Mouse (Mus musculus): ENCODE measurements around the gene Mex3d. TPM values are rescaled to one million over a fixed set of nuclear protein-coding genes. Genes with fewer than 3 reads are reported as not detected.

Gene Mex3d
- polyA plus RNA-seq, 1 experiment from 2014 or later: 7.7 TPM

DNA sequence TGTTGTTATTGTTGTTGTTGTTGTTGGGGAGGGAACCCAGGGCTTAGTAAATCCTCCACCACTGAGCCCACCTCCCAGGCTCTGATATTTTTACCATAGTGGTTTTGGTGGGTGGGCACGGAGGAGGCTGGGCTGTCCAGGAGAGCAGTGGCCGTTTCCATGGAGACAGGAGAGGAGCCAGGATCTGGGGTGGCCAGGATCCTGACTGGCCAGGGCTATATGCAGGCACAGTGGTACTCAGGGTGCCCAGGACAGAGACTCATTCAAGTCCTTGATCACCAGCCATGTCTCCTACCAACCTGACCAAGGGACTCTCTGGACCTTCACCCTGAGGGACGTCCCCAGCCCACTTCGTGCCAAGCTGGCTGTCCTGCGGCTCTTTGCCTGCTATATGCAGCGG lies 23.7 kb downstream of the Mex3d start:
- 32% methylated on average over 6 of the region's 6 CpGs for WGBS
- H3K27me3 ChIP-seq (ENCODE audit: control insufficient read depth, insufficient read depth, low read length): 0 out of 2 replicates have a peak, but pooled peaks cover under 1% of the 10 kb centered on the region

DNA sequence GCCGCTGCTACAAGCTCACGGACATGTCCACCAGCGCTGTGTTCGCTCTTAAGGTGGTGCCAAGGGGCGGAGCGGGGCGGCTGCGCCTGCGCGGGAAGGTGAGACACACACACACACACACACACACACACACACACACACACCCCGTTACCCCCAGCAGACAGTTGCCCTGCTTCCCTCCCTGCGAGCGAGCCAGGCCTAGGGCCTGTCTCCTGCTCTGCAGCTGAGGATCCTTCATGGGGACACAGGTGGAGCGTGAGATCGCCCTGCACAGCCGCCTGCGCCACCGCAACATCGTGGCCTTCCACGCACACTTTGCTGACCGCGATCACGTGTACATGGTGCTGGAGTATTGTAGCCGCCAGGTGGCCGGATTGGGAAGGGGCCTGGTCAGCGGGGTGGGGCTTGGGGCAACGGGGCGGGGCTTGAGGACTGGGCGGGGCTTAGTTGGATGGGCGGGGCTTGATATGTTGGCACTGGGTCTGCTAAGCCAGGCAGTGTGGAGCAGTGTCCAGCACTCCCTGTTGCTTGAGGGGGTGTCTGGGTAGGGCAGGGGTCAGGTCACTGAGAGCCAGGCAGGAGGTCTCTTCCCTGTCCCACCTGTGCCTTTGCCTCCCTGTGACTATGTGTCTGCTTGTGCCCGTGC lies 29.3 kb downstream of the Mex3d start:
- peaks cover 9% of the 10 kb centered on the region; the same call in 1 of the 2 replicates for H3K4me1 ChIP-seq (ENCODE audit: control insufficient read depth, insufficient read depth, low read length)
- 0 out of 2 replicates have a peak overlapping the region, but pooled peaks have one; percentile 12 for H3K4me3 ChIP-seq (ENCODE audit: low read depth, low read length)
- no peak overlapping the region for H3K9ac ChIP-seq (replicated peaks; ENCODE audit: low read depth, low read length)
- H3K27ac ChIP-seq (ENCODE audit: low read length): no peak overlapping the region
- peaks cover 40% of the 10 kb centered on the region for H3K27me3 ChIP-seq (ENCODE audit: control insufficient read depth, insufficient read depth, low read length)
- 6% methylated on average over 31 of the region's 31 CpGs for WGBS
- no peaks in the 10 kb centered on the region for H3K9me3 ChIP-seq (ENCODE audit: control insufficient read depth, low read depth, low read length)
- ATAC-seq (ENCODE audit: insufficient number of reproducible peaks, insufficient read depth, low FRiP score, low read depth): peak; percentile 26
- peak overlapping the region; percentile 35 for H3K4me2 ChIP-seq (replicated peaks; ENCODE audit: low read depth, low read length)
- H3K36me3 ChIP-seq (ENCODE audit: control insufficient read depth, insufficient read depth, low read length): no peaks in the 10 kb centered on the region

More for the DNA sequence above, 23.7 kb downstream of the Mex3d start:
- Histone ChIP-seq H3K4me2 (replicated peaks; ENCODE audit: low read depth, low read length) (no peak overlapping the region), H3K4me1 (ENCODE audit: control insufficient read depth, insufficient read depth, low read length) (no peaks in the 10 kb centered on the region), H3K27ac (ENCODE audit: low read length) (no peak overlapping the region), H3K9me3 (ENCODE audit: control insufficient read depth, low read depth, low read length) (no peaks in the 10 kb centered on the region), H3K36me3 (ENCODE audit: control insufficient read depth, insufficient read depth, low read length) (no peaks in the 10 kb centered on the region), H3K9ac (replicated peaks; ENCODE audit: low read depth, low read length) (no peak overlapping the region), H3K4me3 (ENCODE audit: low read depth, low read length) (no peak overlapping the region)
- no peak for ATAC-seq (ENCODE audit: insufficient number of reproducible peaks, insufficient read depth, low FRiP score, low read depth)

DNA sequence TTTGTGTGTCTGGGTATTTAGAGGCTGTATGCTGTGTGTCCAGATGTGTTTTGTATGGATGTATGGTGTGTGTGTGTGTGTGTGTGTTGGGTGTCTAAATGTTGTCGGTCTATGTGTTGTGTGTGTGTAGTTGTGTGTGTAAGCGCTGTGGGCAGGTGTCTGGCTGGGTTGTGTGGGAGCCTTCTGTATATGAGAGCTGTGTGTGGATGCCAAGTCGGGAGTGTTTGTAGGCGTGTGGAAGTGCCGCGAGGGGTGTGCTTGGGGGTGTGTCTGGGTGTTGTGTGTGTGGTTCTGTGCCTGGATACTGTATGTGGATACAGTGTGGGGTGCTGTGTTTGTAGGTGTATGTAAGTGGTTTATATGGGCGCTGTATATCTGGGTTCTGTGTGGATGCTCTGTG lies 30.1 kb downstream of the Mex3d start:
- Histone ChIP-seq H3K4me2 (replicated peaks; ENCODE audit: low read depth, low read length) (peak overlapping the region; percentile 35), H3K9ac (replicated peaks; ENCODE audit: low read depth, low read length) (no peak overlapping the region), H3K9me3 (ENCODE audit: control insufficient read depth, low read depth, low read length) (no peaks in the 10 kb centered on the region), H3K4me3 (ENCODE audit: low read depth, low read length) (peak overlapping the region; percentile 12; the same call in 1 of the 2 replicates), H3K36me3 (ENCODE audit: control insufficient read depth, insufficient read depth, low read length) (no peaks in the 10 kb centered on the region), H3K27me3 (ENCODE audit: control insufficient read depth, insufficient read depth, low read length) (peaks cover 47% of the 10 kb centered on the region), H3K4me1 (ENCODE audit: control insufficient read depth, insufficient read depth, low read length) (peaks cover 9% of the 10 kb centered on the region; the same call in 1 of the 2 replicates), H3K27ac (ENCODE audit: low read length) (no peak overlapping the region)
- 0 out of 2 replicates have a peak, but pooled peaks have one; percentile 3 for ATAC-seq (ENCODE audit: insufficient number of reproducible peaks, insufficient read depth, low FRiP score, low read depth)
- 30% methylated on average over 7 of the region's 7 CpGs for WGBS

DNA sequence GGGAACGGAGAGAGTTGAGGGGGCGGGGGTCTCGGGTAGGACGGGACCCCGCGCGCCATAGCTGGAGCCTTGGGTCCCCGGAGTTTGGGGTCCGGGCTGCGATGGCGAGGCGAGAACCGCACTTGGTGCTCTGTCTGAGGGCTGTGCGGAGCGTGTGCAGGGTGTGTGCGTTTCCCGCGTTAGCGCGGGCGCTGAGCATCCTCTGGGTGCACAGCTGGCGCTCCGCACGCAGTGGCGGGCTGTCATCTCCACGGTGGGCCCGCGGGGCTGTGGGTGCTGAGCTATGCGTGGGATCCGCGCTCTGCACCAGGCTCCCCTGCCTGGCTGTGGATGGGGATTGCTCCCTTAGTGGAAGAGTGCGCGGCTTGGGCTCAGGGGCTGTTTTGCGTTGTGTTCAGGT lies 30.7 kb downstream of the Mex3d start:
- Histone ChIP-seq H3K4me3 (ENCODE audit: low read depth, low read length) (peak overlapping the region; percentile 31), H3K9ac (replicated peaks; ENCODE audit: low read depth, low read length) (no peak overlapping the region), H3K36me3 (ENCODE audit: control insufficient read depth, insufficient read depth, low read length) (no peaks in the 10 kb centered on the region), H3K4me2 (replicated peaks; ENCODE audit: low read depth, low read length) (peak overlapping the region; percentile 47), H3K9me3 (ENCODE audit: control insufficient read depth, low read depth, low read length) (no peaks in the 10 kb centered on the region), H3K27ac (ENCODE audit: low read length) (no peak overlapping the region), H3K27me3 (ENCODE audit: control insufficient read depth, insufficient read depth, low read length) (peaks cover 48% of the 10 kb centered on the region), H3K4me1 (ENCODE audit: control insufficient read depth, insufficient read depth, low read length) (peaks cover 9% of the 10 kb centered on the region; the same call in 1 of the 2 replicates)
- no peak for ATAC-seq (ENCODE audit: insufficient number of reproducible peaks, insufficient read depth, low FRiP score, low read depth)
- WGBS: 3% methylated on average over 34 of the region's 34 CpGs

DNA sequence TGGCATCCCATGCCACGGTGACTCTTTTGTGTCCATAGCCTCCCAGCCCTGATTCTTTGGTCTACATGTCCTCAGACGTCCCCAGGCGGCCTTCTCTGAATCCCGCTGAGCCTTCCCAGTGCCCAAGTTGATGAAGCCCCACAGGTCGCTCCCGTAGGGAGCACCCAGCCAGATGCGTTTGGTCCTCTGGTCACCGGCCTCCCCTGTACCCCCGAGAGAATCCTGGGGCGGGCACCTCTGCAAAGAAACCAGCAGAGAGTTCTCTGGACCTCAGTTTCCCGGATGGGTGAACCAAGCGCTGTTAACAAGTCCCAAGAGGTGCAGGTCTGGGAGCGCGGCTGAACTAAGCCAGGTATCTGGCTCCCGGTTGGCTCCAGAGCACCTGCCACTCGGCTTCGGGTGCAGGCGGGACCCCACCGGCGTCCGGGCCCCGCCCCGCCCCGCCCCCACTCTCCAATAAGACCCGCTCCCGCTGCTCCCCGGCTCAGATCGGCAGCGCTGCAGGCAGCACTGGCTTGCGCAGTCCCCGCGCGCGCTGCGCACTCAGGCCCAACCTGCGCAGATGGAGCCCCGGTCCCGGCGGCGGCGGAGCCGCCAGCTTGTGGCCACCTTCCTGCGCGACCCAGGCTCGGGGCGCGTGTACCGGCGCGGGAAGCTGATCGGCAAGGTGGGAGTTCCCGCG lies 31.3 kb downstream of the Mex3d start, which contains the start of gene Plk5:
Gene Plk5 (plus strand): TSS at position 459 of the 682 bp plus-strand sequence.
- H3K27me3 ChIP-seq (ENCODE audit: control insufficient read depth, insufficient read depth, low read length): peaks cover 48% of the 10 kb centered on the region
- peak within 1 kb of the TSS; percentile 47 for H3K4me2 ChIP-seq (replicated peaks; ENCODE audit: low read depth, low read length)
- H3K27ac ChIP-seq (ENCODE audit: low read length): no peak within 1 kb of the TSS
- H3K9ac ChIP-seq (replicated peaks; ENCODE audit: low read depth, low read length): no peak within 1 kb of the TSS
- ATAC-seq (ENCODE audit: insufficient number of reproducible peaks, insufficient read depth, low FRiP score, low read depth): no peak
- peaks cover 9% of the 10 kb centered on the region; the same call in 1 of the 2 replicates for H3K4me1 ChIP-seq (ENCODE audit: control insufficient read depth, insufficient read depth, low read length)
- H3K9me3 ChIP-seq (ENCODE audit: control insufficient read depth, low read depth, low read length): no peaks in the 10 kb centered on the region
- H3K36me3 ChIP-seq (ENCODE audit: control insufficient read depth, insufficient read depth, low read length): no peaks in the 10 kb centered on the region
- WGBS: 1% methylated on average over 51 of the region's 53 CpGs
- peak within 1 kb of the TSS; percentile 31 for H3K4me3 ChIP-seq (ENCODE audit: low read depth, low read length)

DNA sequence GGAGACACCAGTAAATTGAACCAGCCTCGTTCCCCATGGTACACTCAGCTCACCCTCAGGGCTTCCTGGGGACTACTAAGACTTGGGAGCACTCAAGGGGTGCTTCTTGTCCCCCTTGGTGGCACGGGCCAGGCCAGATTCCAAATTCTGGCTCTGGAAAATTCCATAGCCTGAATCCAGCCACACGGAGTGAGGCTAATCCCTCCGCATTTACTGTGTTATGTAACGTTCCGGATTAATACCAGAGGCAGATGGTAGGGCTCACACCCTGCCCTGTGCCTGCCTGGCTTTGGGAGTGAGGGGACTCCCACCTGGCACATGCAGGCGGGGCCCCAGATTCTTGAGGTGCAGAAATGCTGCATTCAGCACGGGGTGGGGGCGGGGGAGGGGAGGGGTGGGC lies 32.0 kb downstream of the Mex3d start:
- H3K27me3 ChIP-seq (ENCODE audit: control insufficient read depth, insufficient read depth, low read length): peaks cover 48% of the 10 kb centered on the region
- no peak for ATAC-seq (ENCODE audit: insufficient number of reproducible peaks, insufficient read depth, low FRiP score, low read depth)
- H3K36me3 ChIP-seq (ENCODE audit: control insufficient read depth, insufficient read depth, low read length): no peaks in the 10 kb centered on the region
- no peak overlapping the region for H3K4me2 ChIP-seq (replicated peaks; ENCODE audit: low read depth, low read length)
- no peak overlapping the region for H3K9ac ChIP-seq (replicated peaks; ENCODE audit: low read depth, low read length)
- H3K4me3 ChIP-seq (ENCODE audit: low read depth, low read length): no peak overlapping the region
- H3K4me1 ChIP-seq (ENCODE audit: control insufficient read depth, insufficient read depth, low read length): peaks cover 9% of the 10 kb centered on the region; the same call in 1 of the 2 replicates
- no peak overlapping the region for H3K27ac ChIP-seq (ENCODE audit: low read length)
- no peaks in the 10 kb centered on the region for H3K9me3 ChIP-seq (ENCODE audit: control insufficient read depth, low read depth, low read length)
- WGBS: 12% methylated on average over 9 of the region's 9 CpGs

DNA sequence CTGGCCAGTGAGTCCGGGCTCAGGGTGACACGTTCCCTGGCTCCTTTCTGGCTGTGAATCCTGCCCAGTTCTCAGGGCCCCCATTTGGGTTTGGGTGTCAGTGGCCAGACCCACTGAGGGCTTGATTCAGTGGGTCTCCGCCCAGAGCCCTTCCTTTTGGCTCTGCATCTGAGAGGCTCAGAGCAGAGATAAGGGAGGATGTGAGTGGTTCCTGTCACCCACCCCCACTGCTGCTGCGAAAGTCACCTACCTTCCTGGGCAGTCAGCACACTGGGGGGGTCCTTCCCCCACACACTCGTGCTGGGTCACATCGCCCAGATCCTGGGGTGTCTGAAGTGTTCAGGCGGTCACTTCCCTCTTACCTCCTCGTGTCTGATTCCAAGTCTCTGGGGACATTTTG lies 34.7 kb downstream of the Mex3d start:
- no peak for ATAC-seq (ENCODE audit: insufficient number of reproducible peaks, insufficient read depth, low FRiP score, low read depth)
- 61% methylated on average over 8 of the region's 8 CpGs for WGBS
- no peak overlapping the region for H3K4me2 ChIP-seq (replicated peaks; ENCODE audit: low read depth, low read length)

DNA sequence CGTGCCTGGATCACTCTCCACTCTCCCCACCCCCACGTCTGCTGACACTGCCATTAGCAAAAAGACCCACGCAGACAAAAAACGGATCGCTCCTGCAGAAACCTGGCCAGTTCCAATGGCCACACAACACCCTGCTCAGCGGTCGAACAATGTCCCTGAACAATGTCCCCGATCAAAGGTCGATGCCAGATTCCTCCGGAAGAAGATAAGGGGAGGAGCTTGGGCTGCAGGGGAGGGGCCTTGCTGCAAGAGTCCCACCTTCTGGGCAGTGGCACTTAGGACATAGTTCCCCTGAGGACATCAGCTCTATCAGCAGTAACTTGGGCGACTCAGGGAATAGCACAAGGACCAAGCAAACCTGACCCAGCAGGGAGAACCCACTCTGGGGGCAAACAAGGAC lies 35.6 kb downstream of the Mex3d start:
- no peak overlapping the region for H3K27ac ChIP-seq (ENCODE audit: low read length)
- peaks cover 29% of the 10 kb centered on the region; the same call in 1 of the 2 replicates for H3K4me1 ChIP-seq (ENCODE audit: control insufficient read depth, insufficient read depth, low read length)
- H3K9ac ChIP-seq (replicated peaks; ENCODE audit: low read depth, low read length): no peak overlapping the region
- no peak overlapping the region for H3K4me3 ChIP-seq (ENCODE audit: low read depth, low read length)
- WGBS: 28% methylated on average over 11 of the region's 11 CpGs
- H3K36me3 ChIP-seq (ENCODE audit: control insufficient read depth, insufficient read depth, low read length): no peaks in the 10 kb centered on the region
- no peaks in the 10 kb centered on the region for H3K9me3 ChIP-seq (ENCODE audit: control insufficient read depth, low read depth, low read length)
- ATAC-seq (ENCODE audit: insufficient number of reproducible peaks, insufficient read depth, low FRiP score, low read depth): no peak
- H3K27me3 ChIP-seq (ENCODE audit: control insufficient read depth, insufficient read depth, low read length): peaks cover 52% of the 10 kb centered on the region
- no peak overlapping the region for H3K4me2 ChIP-seq (replicated peaks; ENCODE audit: low read depth, low read length)

More for the DNA sequence above, 34.7 kb downstream of the Mex3d start:
- Histone ChIP-seq H3K9ac (replicated peaks; ENCODE audit: low read depth, low read length) (no peak overlapping the region), H3K36me3 (ENCODE audit: control insufficient read depth, insufficient read depth, low read length) (no peaks in the 10 kb centered on the region), H3K27ac (ENCODE audit: low read length) (no peak overlapping the region), H3K9me3 (ENCODE audit: control insufficient read depth, low read depth, low read length) (no peaks in the 10 kb centered on the region), H3K4me1 (ENCODE audit: control insufficient read depth, insufficient read depth, low read length) (peaks cover 28% of the 10 kb centered on the region; the same call in 1 of the 2 replicates), H3K27me3 (ENCODE audit: control insufficient read depth, insufficient read depth, low read length) (peaks cover 54% of the 10 kb centered on the region), H3K4me3 (ENCODE audit: low read depth, low read length) (no peak overlapping the region)

All from stomach, embryonic 14.5 days (tissue).